Mouse (Mus musculus) macrophage (primary cell): Measurements from ENCODE around the gene Rab12. TPM values are rescaled to one million over a fixed set of nuclear protein-coding genes. Genes with fewer than 3 reads are reported as not detected.

ENCODE experiments used
- H3K27ac ChIP-seq: fragments of 350-480 bp; formaldehyde crosslinking; 2 replicates; pipeline ENCODE4 v1.9.0; 2021
- H3K36me3 ChIP-seq: fragments of 350-480 bp; formaldehyde crosslinking; 2 replicates; pipeline ENCODE4 v1.9.0; 2021; ENCODE audit errors: inconsistent target
- H3K4me3 ChIP-seq: fragments of 350-480 bp; formaldehyde crosslinking; 2 replicates; pipeline ENCODE4 v1.9.0; 2021; ENCODE audit errors: inconsistent target
- H3K79me2 ChIP-seq: fragments of 350-480 bp; formaldehyde crosslinking; 2 replicates; pipeline ENCODE4 v1.9.0; 2021; ENCODE audit errors: inconsistent target
- WGBS: methylation state at CpG from one replicate; pipeline ENCODE4 v1.1.7; 2026; ENCODE audit warnings: inconsistent platforms; ENCODE audit not compliant: missing documents; 5-methylcytosine and 5-hydroxymethylcytosine counted together
- polyA plus RNA-seq: library from polyadenylated mRNA; stranded (reverse); fragments of 250-400 nt; gene quantifications from 3 replicates; pipeline ENCODE4 v1.2.4, GENCODE M21; 2018; ENCODE audit warnings: inconsistent platforms

Rab12 gene
- polyA plus RNA-seq, 1 experiment from 2014 or later, result 61.2 TPM

- Histone ChIP-seq H3K79me2 (peaks cover 100% of the 10 kb centered on the region), H3K36me3 (peaks cover 7% of the 10 kb centered on the region; the same call in 1 of the 2 replicates), H3K27ac (no peak overlapping the region), H3K4me3 (no peak overlapping the region)
- WGBS, result 52% methylated on average over 15 of the region's 15 CpGs
Measured at GRCm38 (mm10) chr17:66512202-66512956, 7.2 kb downstream of the Rab12 start.

GRCm38 (mm10) chr17:66510221-66510683 is 9.3 kb downstream of the Rab12 start:
- H3K27ac ChIP-seq, result no peak overlapping the region
- peaks cover 19% of the 10 kb centered on the region; the same call in 1 of the 2 replicates for H3K36me3 ChIP-seq
- H3K79me2 ChIP-seq, result peaks cover 90% of the 10 kb centered on the region
- 78% methylated on average over 10 of the region's 10 CpGs for WGBS
- no peak overlapping the region for H3K4me3 ChIP-seq

GRCm38 (mm10) chr17:66507049-66507954 is 12.2 kb downstream of the Rab12 start:
- WGBS, result 89% methylated on average over 9 of the region's 9 CpGs

DNA sequence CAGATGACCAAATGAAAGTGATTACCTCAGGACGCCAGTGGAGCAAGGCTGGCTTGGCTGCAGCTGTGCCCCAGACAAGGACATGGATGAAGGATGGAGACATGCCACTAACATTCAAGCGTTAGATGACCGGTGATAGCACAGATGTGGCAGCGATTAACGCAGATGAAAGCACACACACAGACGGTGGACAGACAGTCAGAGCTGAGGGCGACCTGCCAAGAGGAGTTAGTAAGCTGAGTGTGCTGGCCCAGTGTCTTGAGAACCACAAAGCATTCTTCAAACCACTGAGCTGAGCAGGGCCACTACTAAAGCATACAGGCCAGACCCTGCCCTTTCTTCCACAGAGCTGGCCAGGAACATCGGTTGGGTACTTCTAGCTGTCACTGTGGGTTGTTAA is 14.6 kb downstream of the Rab12 start:
- H3K79me2 ChIP-seq, result peaks cover 38% of the 10 kb centered on the region
- H3K4me3 ChIP-seq, result no peak overlapping the region
- 95% methylated on average over 8 of the region's 8 CpGs for WGBS
- H3K36me3 ChIP-seq, result peaks cover 57% of the 10 kb centered on the region
- H3K27ac ChIP-seq, result no peak overlapping the region

More at GRCm38 (mm10) chr17:66507049-66507954, 12.2 kb downstream of the Rab12 start:
- Histone ChIP-seq H3K36me3 (peaks cover 40% of the 10 kb centered on the region), H3K27ac (no peak overlapping the region), H3K4me3 (no peak overlapping the region), H3K79me2 (peaks cover 61% of the 10 kb centered on the region)

DNA sequence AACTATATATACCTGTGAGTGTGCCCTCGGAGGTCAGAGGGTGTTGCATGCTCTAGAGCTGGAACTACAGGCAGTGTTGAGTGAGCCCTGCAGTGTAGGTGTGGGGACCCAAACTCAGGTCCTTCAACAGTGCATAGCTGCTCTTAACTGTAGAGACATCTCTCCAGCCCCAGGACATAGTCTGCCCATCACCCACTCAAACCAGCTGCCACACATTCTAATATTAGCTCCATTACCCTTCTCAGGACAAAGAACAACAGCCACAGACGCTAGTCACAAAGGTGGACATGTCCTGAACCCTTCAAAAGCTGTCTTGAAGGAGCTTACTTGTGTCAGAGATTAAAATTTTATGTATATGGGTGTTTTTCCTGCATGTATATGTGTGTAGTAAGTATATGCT is 15.3 kb downstream of the Rab12 start:
- WGBS, result 100% methylated on average over 2 of the region's 2 CpGs

GRCm38 (mm10) chr17:66503466-66503865 is 16.1 kb downstream of the Rab12 start:
- Histone ChIP-seq H3K27ac (no peak overlapping the region), H3K36me3 (peaks cover 64% of the 10 kb centered on the region), H3K4me3 (no peak overlapping the region), H3K79me2 (peaks cover 23% of the 10 kb centered on the region)
- 93% methylated on average over 9 of the region's 9 CpGs for WGBS

More for the DNA sequence above, 15.3 kb downstream of the Rab12 start:
- no peak overlapping the region for H3K4me3 ChIP-seq
- peaks cover 30% of the 10 kb centered on the region for H3K79me2 ChIP-seq
- H3K36me3 ChIP-seq, result peaks cover 61% of the 10 kb centered on the region
- H3K27ac ChIP-seq, result no peak overlapping the region

DNA sequence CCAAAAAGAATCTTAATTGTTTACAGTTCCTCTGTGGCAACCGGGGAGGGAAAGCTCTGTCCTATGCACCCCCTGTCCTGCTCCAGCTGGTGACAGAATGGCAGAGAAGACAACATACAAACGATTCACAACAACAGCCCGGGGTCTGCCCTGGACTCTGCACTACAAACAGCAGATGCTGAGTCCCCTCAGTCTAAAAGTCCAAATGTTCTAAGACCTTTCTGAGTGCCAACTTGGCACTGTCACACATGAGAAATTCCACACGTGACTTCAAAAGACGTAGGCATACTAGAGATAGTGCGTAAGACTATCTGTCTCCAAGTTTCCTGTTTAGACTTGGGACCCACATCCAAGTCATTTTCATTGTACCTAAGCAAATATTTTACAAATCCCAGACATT is 16.7 kb downstream of the Rab12 start:
- Histone ChIP-seq H3K36me3 (peaks cover 70% of the 10 kb centered on the region), H3K27ac (no peak overlapping the region), H3K79me2 (peaks cover 17% of the 10 kb centered on the region), H3K4me3 (no peak overlapping the region)
- 91% methylated on average over 6 of the region's 6 CpGs for WGBS

DNA sequence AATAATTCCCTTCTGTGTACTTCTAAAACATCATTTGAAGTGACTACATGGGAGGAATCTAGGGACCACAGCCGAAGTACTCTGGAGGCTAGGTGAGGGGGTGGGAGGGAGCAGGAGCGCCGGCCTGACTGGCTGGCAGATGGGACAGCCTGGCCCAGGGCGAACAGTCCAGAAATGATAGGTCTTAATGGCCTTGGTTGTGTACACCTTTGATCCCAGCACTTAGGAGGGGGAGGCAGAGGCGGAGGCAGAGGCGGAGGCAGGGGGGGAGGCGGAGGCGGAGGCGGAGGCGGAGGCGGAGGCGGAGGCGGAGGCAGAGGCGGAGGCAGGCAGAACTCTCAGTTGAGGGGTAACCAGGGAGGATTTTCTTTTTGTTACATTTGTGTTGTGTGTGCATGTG is 20.9 kb downstream of the Rab12 start:
- Histone ChIP-seq H3K4me3 (no peak overlapping the region), H3K36me3 (peaks cover 80% of the 10 kb centered on the region), H3K79me2 (no peaks in the 10 kb centered on the region; the same call in 1 of the 2 replicates), H3K27ac (no peak overlapping the region)
- WGBS, result 96% methylated on average over 6 of the region's 14 CpGs

DNA sequence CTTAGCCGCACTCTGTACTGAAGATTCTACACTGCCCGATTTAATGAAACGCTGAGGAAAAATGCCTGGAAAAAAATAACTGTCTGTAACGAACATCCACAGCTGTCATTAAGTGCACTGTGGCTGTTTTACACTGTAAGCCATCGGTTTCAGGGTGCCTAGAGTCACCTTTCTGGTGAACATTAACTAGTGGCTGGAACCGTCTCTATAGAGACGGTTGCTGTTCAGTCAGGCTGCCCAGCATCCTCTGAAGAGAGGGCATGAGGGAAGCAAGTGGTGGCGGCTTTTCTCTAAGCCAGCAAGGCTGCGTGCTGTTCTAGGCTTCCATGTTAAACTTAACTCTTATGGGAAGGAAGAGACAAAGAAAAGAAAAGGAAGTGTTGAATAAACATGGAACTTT is 22.9 kb downstream of the Rab12 start:
- 95% methylated on average over 9 of the region's 9 CpGs for WGBS
- H3K27ac ChIP-seq, result no peak overlapping the region
- H3K4me3 ChIP-seq, result no peak overlapping the region
- peaks cover 72% of the 10 kb centered on the region for H3K36me3 ChIP-seq
- H3K79me2 ChIP-seq, result no peaks in the 10 kb centered on the region

- Histone ChIP-seq H3K79me2 (no peaks in the 10 kb centered on the region), H3K4me3 (no peak overlapping the region), H3K36me3 (peaks cover 11% of the 10 kb centered on the region), H3K27ac (no peak overlapping the region)
- 53% methylated on average over 10 of the region's 10 CpGs for WGBS
Measured at GRCm38 (mm10) chr17:66490022-66490601, 29.4 kb downstream of the Rab12 start.

DNA sequence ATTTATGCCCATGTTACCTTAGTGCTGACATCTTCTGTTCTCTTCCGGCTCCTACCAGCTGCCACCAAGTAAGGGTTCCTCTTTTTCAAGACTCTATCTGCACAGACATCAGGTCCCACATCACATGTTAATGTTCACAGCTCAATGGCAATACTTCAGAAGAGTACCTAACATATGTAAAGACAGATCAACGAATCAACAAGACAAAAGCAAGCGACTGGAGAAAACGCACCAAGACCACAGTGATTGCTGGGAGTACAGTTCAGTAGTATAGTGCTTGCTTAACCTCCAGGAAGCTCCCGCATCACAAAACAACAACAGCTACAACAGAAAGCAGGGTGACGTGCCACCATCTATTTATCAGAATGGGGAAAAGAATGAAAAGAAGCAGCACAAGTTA is 33.0 kb downstream of the Rab12 start:
- H3K79me2 ChIP-seq, result no peaks in the 10 kb centered on the region
- WGBS, result 63% methylated on average over 6 of the region's 6 CpGs
- H3K27ac ChIP-seq, result no peak overlapping the region
- no peaks in the 10 kb centered on the region for H3K36me3 ChIP-seq
- H3K4me3 ChIP-seq, result no peak overlapping the region

DNA sequence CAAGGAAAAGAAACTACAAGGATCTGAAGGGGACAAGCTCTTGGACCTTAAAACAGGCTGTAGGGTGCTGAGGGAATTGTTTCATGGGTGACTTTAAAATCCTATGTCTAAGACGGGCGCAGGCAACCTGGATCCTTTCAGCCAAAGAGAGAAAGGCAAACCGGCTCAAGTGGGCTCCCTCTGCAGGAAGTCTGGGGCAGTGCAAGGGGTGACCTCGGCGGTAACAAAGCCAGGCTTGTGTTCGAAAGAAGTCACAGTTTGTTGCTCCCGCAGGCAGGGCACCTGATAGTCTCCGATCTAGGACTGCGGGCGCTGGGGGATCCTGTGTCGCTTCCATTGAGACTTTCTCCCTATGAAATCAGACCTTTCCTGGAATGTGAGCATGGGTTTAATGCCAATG is 33.8 kb downstream of the Rab12 start:
- Histone ChIP-seq H3K27ac (no peak overlapping the region), H3K36me3 (no peaks in the 10 kb centered on the region), H3K79me2 (no peaks in the 10 kb centered on the region), H3K4me3 (no peak overlapping the region)
- WGBS, result 15% methylated on average over 11 of the region's 11 CpGs

- Histone ChIP-seq H3K79me2 (no peaks in the 10 kb centered on the region), H3K27ac (no peak overlapping the region), H3K36me3 (no peaks in the 10 kb centered on the region), H3K4me3 (no peak overlapping the region)
- 80% methylated on average over 2 of the region's 2 CpGs for WGBS
Measured at GRCm38 (mm10) chr17:66484965-66485364, 34.6 kb downstream of the Rab12 start.

DNA sequence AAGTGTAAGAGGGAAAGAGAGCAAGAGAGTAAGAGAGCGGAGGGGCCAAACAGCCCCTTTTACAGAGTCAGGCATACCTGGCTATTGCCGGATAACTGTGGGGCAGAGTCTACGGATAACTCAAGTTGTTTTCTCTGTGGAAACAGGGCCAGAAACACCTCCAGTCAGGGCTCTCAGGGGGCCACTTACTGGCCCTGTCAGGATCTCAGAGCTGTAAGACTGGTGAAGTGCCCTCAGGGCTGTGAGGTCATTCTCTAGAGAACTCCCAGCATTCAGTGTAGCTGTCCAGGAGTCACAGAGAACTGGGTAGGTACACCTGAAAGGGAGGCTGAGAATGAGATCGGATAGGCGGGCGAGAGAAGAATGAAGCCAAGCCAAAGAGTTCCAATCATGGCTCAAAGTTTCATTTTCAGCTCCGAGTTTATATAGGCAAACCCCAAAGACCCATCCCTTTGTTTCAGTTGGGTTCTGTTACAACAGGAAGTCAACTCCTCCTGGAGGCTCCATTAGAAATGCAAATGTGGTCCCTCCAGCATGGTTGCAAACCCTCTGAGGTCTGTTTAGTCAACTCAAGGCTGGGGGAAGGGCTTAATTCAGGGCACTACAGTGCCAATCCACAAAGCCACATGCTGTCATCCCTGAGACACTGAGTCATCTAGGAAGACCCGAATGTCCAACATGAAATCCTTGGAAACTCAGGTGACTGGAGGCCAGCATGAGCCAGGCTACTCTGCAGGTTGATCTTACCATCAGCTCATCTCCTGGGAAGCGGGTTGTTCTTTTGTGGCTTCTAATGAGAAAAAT is 35.7 kb downstream of the Rab12 start:
- Histone ChIP-seq H3K79me2 (no peaks in the 10 kb centered on the region), H3K36me3 (no peaks in the 10 kb centered on the region), H3K27ac (no peak overlapping the region), H3K4me3 (no peak overlapping the region)
- WGBS, result 91% methylated on average over 9 of the region's 9 CpGs
